Mouse (Mus musculus) forebrain, embryonic 11.5 days (tissue): Measurements from ENCODE around the gene Nphp3. TPM values are rescaled to one million over a fixed set of nuclear protein-coding genes. Genes with fewer than 3 reads are reported as not detected.

Experiments
- ATAC-seq: fragments of 200-750 bp; cut with Nextera tagmentation; replicated peaks from 2 replicates; pipeline ENCODE4 v1.8.0; 2017; ENCODE audit warnings: moderate TSS enrichment; ENCODE audit not compliant: low FRiP score
- DNase-seq: peaks from one replicate; pipeline ENCODE4 v3.0.0-alpha.2; 2017; ENCODE audit warnings: low spot score
- H3K27ac ChIP-seq: fragments of 300-500 bp; sonication (generic); 2 replicates; pipeline ENCODE4 v1.5.1; 2014; ENCODE audit warnings: low read depth, low read length
- H3K27me3 ChIP-seq: fragments of 300-500 bp; sonication (generic); 2 replicates; pipeline ENCODE4 v1.6.1; 2014; ENCODE audit warnings: mild to moderate bottlenecking, low read length, mixed read lengths; ENCODE audit not compliant: control insufficient read depth, insufficient read depth
- H3K36me3 ChIP-seq: fragments of 300-500 bp; sonication (generic); 2 replicates; pipeline ENCODE4 v1.6.1; 2014; ENCODE audit warnings: mild to moderate bottlenecking, low read length, moderate library complexity, mixed read lengths; ENCODE audit not compliant: control insufficient read depth, insufficient read depth
- H3K4me1 ChIP-seq: fragments of 300-500 bp; sonication (generic); replicated peaks from 2 replicates; pipeline ENCODE4 v1.6.1; 2014; ENCODE audit warnings: low read length, mixed read lengths; ENCODE audit not compliant: control insufficient read depth, insufficient read depth
- H3K4me2 ChIP-seq: fragments of 300-500 bp; sonication (generic); 2 replicates; pipeline ENCODE4 v1.6.1; 2014; ENCODE audit warnings: low read depth, mild to moderate bottlenecking, low read length, moderate library complexity, mixed read lengths; ENCODE audit not compliant: severe bottlenecking
- H3K4me3 ChIP-seq: fragments of 300-500 bp; sonication (generic); 2 replicates; pipeline ENCODE4 v1.5.1; 2014; ENCODE audit warnings: low read depth, low read length
- H3K9ac ChIP-seq: fragments of 300-500 bp; sonication (generic); 2 replicates; pipeline ENCODE4 v1.6.1; 2014; ENCODE audit warnings: low read length
- H3K9me3 ChIP-seq: fragments of 300-500 bp; sonication (generic); 2 replicates; pipeline ENCODE4 v1.6.1; 2016; ENCODE audit warnings: low read length, mixed read lengths; ENCODE audit not compliant: control insufficient read depth
- WGBS: fragments of 180-500 bp; shearing (Covaris S2); extraction: QIAGEN DNeasy Blood & Tissue Kit; methylation state at CpG from one replicate; pipeline ENCODE4 v1.1.7; 2014; 5-methylcytosine and 5-hydroxymethylcytosine counted together
- polyA plus RNA-seq: library from polyadenylated mRNA; unstranded; fragments of >200 nt; fragmentation: Nextera tagmentation; extraction: Ambion mirVana; gene quantifications from 2 replicates; pipeline ENCODE4 v1.2.1, GENCODE M21; 2014

Gene Nphp3
- polyA plus RNA-seq = 5.9 and 6.7 TPM in 2 replicates

- Histone ChIP-seq H3K27ac (peak within 1 kb of the TSS; percentile 53), H3K4me1 (no peaks in the 10 kb centered on the region), H3K4me3 (peak within 1 kb of the TSS; percentile 62), H3K9ac (peak within 1 kb of the TSS; percentile 69), H3K27me3 (no peaks in the 10 kb centered on the region), H3K4me2 (peak within 1 kb of the TSS; percentile 72), H3K9me3 (no peaks in the 10 kb centered on the region), H3K36me3 (no peaks in the 10 kb centered on the region)
- DNase-seq (peak; percentile 99), ATAC-seq (peak; percentile 98)
- under 1% methylated on average over 55 of the region's 55 CpGs for WGBS
Measured at GRCm38 (mm10) chr9:104001921-104002859, at the start of gene Nphp3. Nphp3 (plus strand) TSS chr9:104002544.

DNA sequence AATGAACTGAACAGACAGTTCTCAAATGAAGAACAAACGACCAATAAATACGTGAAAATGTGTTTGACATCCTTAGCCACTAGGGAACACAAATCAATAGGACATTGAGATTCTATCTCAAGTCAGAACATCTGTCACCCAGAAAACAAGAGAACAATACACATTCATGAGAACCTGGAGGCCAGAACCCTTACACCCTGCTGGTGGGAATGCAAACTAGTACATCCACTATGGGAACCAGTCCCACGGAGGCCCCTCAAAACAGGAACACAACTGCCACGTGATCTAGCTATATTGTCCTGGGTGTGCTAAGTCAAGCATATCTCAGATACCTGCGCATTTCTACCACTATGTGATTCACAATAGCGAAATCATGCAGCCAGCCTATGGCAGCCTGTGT is 43.6 kb upstream of the Nphp3 start:
- H3K36me3 ChIP-seq = no peaks in the 10 kb centered on the region
- no peaks in the 10 kb centered on the region for H3K9me3 ChIP-seq
- DNase-seq (no peak), ATAC-seq (no peak)
- H3K4me3 ChIP-seq = no peak overlapping the region
- no peaks in the 10 kb centered on the region for H3K4me1 ChIP-seq
- H3K9ac ChIP-seq = no peak overlapping the region
- H3K4me2 ChIP-seq = no peak overlapping the region
- no peak overlapping the region for H3K27ac ChIP-seq
- WGBS = 86% methylated on average over 6 of the region's 6 CpGs
- no peaks in the 10 kb centered on the region for H3K27me3 ChIP-seq

DNA sequence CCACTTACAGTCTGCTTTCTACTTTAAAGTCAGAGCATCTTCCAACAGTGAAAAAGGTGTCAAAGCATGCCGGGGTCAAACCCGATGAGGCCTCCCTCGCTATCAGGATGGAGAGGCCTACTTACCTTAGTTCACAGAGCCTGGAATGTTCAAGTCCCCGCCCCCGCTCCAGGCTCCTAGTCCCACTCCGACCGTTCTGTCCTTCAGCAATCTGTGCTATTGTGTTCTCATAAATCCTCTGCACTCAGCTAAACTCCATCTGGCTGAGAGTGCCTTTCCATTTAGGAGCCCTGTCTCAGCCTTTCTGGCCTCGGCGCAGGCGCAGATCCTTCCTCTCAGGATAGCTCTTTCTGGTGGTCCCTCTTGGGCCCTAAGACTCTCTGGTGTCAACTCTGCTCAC is 42.4 kb upstream of the Nphp3 start:
- Histone ChIP-seq H3K9me3 (no peaks in the 10 kb centered on the region), H3K4me2 (no peak overlapping the region), H3K27ac (no peak overlapping the region), H3K36me3 (no peaks in the 10 kb centered on the region), H3K9ac (no peak overlapping the region), H3K4me3 (no peak overlapping the region), H3K4me1 (no peaks in the 10 kb centered on the region), H3K27me3 (no peaks in the 10 kb centered on the region)
- WGBS = 81% methylated on average over 10 of the region's 10 CpGs
- DNase-seq (no peak), ATAC-seq (no peak)

DNA sequence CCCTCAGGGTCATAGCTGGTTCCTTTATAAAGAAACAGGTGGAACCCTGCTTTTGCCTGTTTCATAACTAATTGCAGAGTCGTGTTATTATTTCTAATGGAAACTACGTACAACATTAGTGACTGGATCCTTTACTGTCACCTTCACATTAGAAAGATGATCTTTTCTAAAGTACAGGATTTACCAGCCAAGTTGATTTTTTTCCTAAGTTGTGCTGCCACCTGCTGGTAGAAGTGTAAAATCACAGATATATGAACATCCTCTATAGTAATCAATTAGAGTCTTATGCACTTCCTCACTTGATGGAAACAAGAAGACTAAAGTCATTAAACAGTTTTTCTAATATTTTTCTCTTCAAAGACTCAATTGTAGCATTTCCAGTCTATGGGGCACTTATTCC is 5.8 kb upstream of the Nphp3 start:
- no peak overlapping the region for H3K27ac ChIP-seq
- H3K4me3 ChIP-seq = no peak overlapping the region
- no peak overlapping the region for H3K9ac ChIP-seq
- H3K4me2 ChIP-seq = no peak overlapping the region
- DNase-seq (no peak), ATAC-seq (no peak)
- H3K36me3 ChIP-seq = no peaks in the 10 kb centered on the region
- H3K4me1 ChIP-seq = no peaks in the 10 kb centered on the region
- 16% methylated on average over 2 of the region's 2 CpGs for WGBS
- H3K9me3 ChIP-seq = no peaks in the 10 kb centered on the region
- no peaks in the 10 kb centered on the region for H3K27me3 ChIP-seq

DNA sequence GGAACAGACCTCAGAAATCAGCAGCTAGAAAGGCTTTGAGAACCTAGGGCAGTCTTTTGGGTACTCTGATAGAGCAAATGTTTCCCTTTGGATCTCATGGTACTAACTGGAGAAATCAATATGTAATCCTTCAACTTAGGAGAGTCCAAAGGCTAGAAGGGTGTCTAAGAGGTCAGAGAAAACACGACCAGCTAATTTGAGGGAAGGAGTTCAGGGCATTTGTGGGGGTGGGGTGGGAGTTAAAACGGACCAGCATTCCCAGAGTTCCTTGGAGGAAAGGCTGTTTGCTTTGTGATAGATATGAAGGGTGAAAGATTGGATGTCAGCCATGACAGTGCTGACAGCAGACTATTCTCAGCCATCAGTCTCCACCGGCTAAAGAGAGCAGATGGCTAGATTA is 1.7 kb upstream of the Nphp3 start:
- Histone ChIP-seq H3K36me3 (no peaks in the 10 kb centered on the region), H3K27ac (no peak overlapping the region), H3K9me3 (no peaks in the 10 kb centered on the region), H3K27me3 (no peaks in the 10 kb centered on the region), H3K4me2 (no peak overlapping the region), H3K9ac (no peak overlapping the region), H3K4me3 (no peak overlapping the region), H3K4me1 (no peaks in the 10 kb centered on the region)
- DNase-seq = no peak
- no peak for ATAC-seq
- 68% methylated on average over 3 of the region's 3 CpGs for WGBS

DNA sequence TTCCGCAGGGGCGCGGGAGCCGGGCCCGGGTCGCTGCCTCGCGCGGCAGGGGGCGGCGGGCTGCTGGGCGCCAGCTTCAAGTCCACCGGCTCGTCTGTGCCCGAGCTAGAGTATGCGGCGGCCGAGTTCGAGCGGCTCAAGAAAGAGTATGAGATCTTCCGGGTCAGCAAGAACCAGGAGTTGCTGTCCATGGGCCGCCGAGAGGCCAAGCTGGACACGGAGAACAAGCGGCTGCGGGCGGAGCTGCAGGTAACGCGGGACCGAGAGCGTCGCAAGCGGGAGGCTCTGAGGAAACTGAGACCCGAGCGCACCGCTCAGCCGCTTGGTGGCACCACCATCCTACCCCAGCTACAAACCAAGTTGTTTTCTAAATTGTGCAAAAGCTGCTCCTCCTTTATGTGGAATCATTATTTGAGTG is 578 bp downstream of the Nphp3 start:
- DNase-seq (peak; percentile 88), ATAC-seq (peak; percentile 40; the same call in 1 of the 2 replicates)
- H3K9me3 ChIP-seq = no peaks in the 10 kb centered on the region
- peak overlapping the region; percentile 62 for H3K4me3 ChIP-seq
- peak overlapping the region; percentile 69 for H3K9ac ChIP-seq
- no peaks in the 10 kb centered on the region for H3K27me3 ChIP-seq
- peak overlapping the region; percentile 37 for H3K27ac ChIP-seq
- WGBS = under 1% methylated on average over 37 of the region's 37 CpGs
- no peaks in the 10 kb centered on the region for H3K4me1 ChIP-seq
- no peaks in the 10 kb centered on the region for H3K36me3 ChIP-seq
- peak overlapping the region; percentile 72 for H3K4me2 ChIP-seq

GRCm38 (mm10) chr9:104014526-104014925 is 12.2 kb downstream of the Nphp3 start:
- Histone ChIP-seq H3K27me3 (no peaks in the 10 kb centered on the region), H3K4me1 (no peaks in the 10 kb centered on the region), H3K27ac (no peak overlapping the region), H3K4me3 (no peak overlapping the region), H3K4me2 (no peak overlapping the region), H3K9me3 (no peaks in the 10 kb centered on the region), H3K9ac (no peak overlapping the region), H3K36me3 (peaks cover 2% of the 10 kb centered on the region; the same call in 1 of the 2 replicates)
- DNase-seq (no peak), ATAC-seq (no peak)
- WGBS = 86% methylated on average over 1 of the region's 1 CpGs

DNA sequence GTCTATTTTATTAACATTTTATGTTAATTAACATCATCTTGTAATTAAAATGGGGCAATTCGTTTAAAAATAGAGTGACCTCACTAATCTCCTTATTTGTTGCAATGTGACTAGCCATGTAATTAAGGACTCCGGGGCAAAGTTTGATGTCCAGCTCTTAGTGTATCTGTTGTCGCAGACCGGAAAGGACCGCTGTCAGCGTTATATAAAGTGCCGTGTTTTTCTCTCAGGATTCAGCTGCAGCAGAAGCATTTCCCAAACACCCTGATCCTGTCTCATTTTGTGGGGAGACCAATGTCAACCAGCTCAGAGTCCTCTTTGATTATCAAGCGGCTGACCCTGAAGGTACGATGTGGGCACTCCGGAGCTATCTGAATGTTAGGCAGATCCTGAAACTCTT is 18.7 kb downstream of the Nphp3 start:
- no peak for DNase-seq
- Histone ChIP-seq H3K4me1 (no peaks in the 10 kb centered on the region), H3K9ac (no peak overlapping the region), H3K4me3 (no peak overlapping the region), H3K9me3 (no peaks in the 10 kb centered on the region), H3K27me3 (no peaks in the 10 kb centered on the region), H3K27ac (no peak overlapping the region), H3K4me2 (no peak overlapping the region), H3K36me3 (peaks cover 2% of the 10 kb centered on the region; the same call in 1 of the 2 replicates)
- ATAC-seq = no peak
- WGBS = 91% methylated on average over 10 of the region's 10 CpGs
